Mouse (Mus musculus): ENCODE measurements around the gene Map4k5.

The Map4k5 gene

GRCm38 (mm10) chr12:69781935-69782650 is 110.9 kb downstream of the Map4k5 start:
- DNase-seq = peak; percentile 95

GRCm38 (mm10) chr12:69781480-69781879 is 111.5 kb downstream of the Map4k5 start:
- peak; percentile 55 for DNase-seq

GRCm38 (mm10) chr12:69777957-69778356 is 115.0 kb downstream of the Map4k5 start:
- peak; percentile 54 for DNase-seq

- DNase-seq = peak; percentile 45
These were observed 115.7 kb downstream of the Map4k5 start for GRCm38 (mm10) chr12:69777341-69777730.

- peak; percentile 70 for DNase-seq
These were observed 116.2 kb downstream of the Map4k5 start for GRCm38 (mm10) chr12:69776607-69777340.

GRCm38 (mm10) chr12:69768841-69769240 is 124.2 kb downstream of the Map4k5 start:
- no peak for DNase-seq

GRCm38 (mm10) chr12:69767476-69768258 is 125.3 kb downstream of the Map4k5 start:
- no peak for DNase-seq

GRCm38 (mm10) chr12:69766185-69766904 is 126.7 kb downstream of the Map4k5 start:
- DNase-seq = peak; percentile 77

- peak; percentile 51 for DNase-seq
These were observed 127.5 kb downstream of the Map4k5 start for GRCm38 (mm10) chr12:69765543-69765942.

GRCm38 (mm10) chr12:69761603-69762002 is 131.4 kb downstream of the Map4k5 start:
- DNase-seq = peak; percentile 71

- no peak for DNase-seq
These were observed 132.1 kb downstream of the Map4k5 start for GRCm38 (mm10) chr12:69760743-69761406.

- DNase-seq = no peak
These were observed 133.0 kb downstream of the Map4k5 start for GRCm38 (mm10) chr12:69760014-69760413.

- no peak for DNase-seq
These were observed 133.6 kb downstream of the Map4k5 start for GRCm38 (mm10) chr12:69759267-69759885.

- DNase-seq = peak; percentile 78
These were observed 134.5 kb downstream of the Map4k5 start for GRCm38 (mm10) chr12:69758221-69759185.

- DNase-seq = peak; percentile 90
These were observed 135.4 kb downstream of the Map4k5 start for GRCm38 (mm10) chr12:69757418-69758141.

GRCm38 (mm10) chr12:69756015-69756414 is 137.0 kb downstream of the Map4k5 start:
- DNase-seq = no peak

- DNase-seq = no peak
These were observed 139.1 kb downstream of the Map4k5 start for GRCm38 (mm10) chr12:69753936-69754335.
